Mouse (Mus musculus) leukemia stem cell, adult 10-12 weeks (primary cell): ENCODE measurements around the gene Hexim1. TPM values are rescaled to one million over a fixed set of nuclear protein-coding genes. Genes with fewer than 3 reads are reported as not detected.

ENCODE experiments used
- polyA plus RNA-seq: library from polyadenylated mRNA; stranded (reverse); fragments of >175 nt; gene quantifications from 2 replicates; pipeline ENCODE4 v1.2.3, GENCODE M21; 2012; ENCODE audit warnings: low replicate concordance

Gene Hexim1
- polyA plus RNA-seq = 10.6 and 12.4 TPM in 2 replicates

GRCm38 (mm10) chr11:103116008-103116818 is at the start of gene Hexim1:
TSS of gene Hexim1 (plus strand) at chr11:103116231.

DNA sequence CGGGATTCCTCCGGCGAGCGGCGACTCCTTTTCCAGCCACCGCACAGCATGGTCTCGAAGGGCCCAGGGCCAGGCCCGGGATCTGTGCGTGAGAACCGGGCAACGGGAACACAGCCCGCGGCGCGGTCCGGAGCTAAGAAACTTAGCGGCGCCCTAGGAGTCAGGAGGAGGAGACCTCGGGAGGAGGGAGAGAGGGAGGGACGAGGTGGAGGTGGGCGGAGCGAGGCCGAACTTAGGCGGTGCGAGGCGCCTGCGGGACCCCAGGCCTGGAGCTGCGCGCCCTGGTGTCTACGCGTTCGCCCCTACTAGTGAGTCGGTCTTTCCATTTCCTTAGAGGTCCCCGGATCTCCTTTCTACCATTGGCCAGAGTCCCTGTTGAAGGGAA is 14.6 kb upstream of the Hexim1 start, which contains the start of the genes Plcd3 and Acbd4:
Gene Plcd3 (minus strand): TSS at position 178 of the 385 bp plus-strand sequence.
Gene Acbd4 (plus strand): TSS at position 202 of the 385 bp plus-strand sequence.

GRCm38 (mm10) chr11:103131701-103132575 is 15.9 kb downstream of the Hexim1 start, which contains the start of gene Hexim2:
TSS of gene Hexim2 (plus strand) at chr11:103132429.

Other genes starting within 250 kb of the Hexim1 start
- 122 and 194 TPM in 2 replicates for gene Eftud2, start 235.2 kb upstream of the Hexim1 start, polyA plus RNA-seq
- not detected in 2 replicates for gene Ccdc103, start 235.0 kb upstream of the Hexim1 start, polyA plus RNA-seq
- gene Fam187a, start 231.1 kb upstream of the Hexim1 start, polyA plus RNA-seq = not detected in 2 replicates
- 1.0 and 1.1 TPM in 2 replicates for gene Gfap, start 215.3 kb upstream of the Hexim1 start, polyA plus RNA-seq
- 27.7 and 63.8 TPM in 2 replicates for gene Kif18b, start 191.1 kb upstream of the Hexim1 start, polyA plus RNA-seq
- gene C1ql1, start 169.5 kb upstream of the Hexim1 start, polyA plus RNA-seq = 0.11 TPM in 1 of 2 replicates, not detected in the other
- gene Nmt1, start 88.0 kb upstream of the Hexim1 start, polyA plus RNA-seq = 2.2 and 23.9 TPM in 2 replicates
- gene Dcakd, start 87.9 kb upstream of the Hexim1 start, polyA plus RNA-seq = 34.7 and 104 TPM in 2 replicates
- 0.51 and 0.59 TPM in 2 replicates for gene Plcd3, start 14.6 kb upstream of the Hexim1 start, polyA plus RNA-seq
- 43.1 and 44.8 TPM in 2 replicates for gene Acbd4, start 14.5 kb upstream of the Hexim1 start, polyA plus RNA-seq
- 6.5 and 8.1 TPM in 2 replicates for gene Hexim2, start 16.2 kb downstream of the Hexim1 start, polyA plus RNA-seq
- 32.9 and 73.9 TPM in 2 replicates for gene Fmnl1, start 54.9 kb downstream of the Hexim1 start, polyA plus RNA-seq
- gene 1700023F06Rik, start 92.3 kb downstream of the Hexim1 start, polyA plus RNA-seq = not detected in 2 replicates
- gene Spata32, start 102.2 kb downstream of the Hexim1 start, polyA plus RNA-seq = not detected in 2 replicates
- 4.3 and 9.6 TPM in 2 replicates for gene Map3k14, start 151.2 kb downstream of the Hexim1 start, polyA plus RNA-seq
- gene Arhgap27, start 247.5 kb downstream of the Hexim1 start, polyA plus RNA-seq = 19.4 and 73.3 TPM in 2 replicates